Mouse (Mus musculus): ENCODE results near the gene Olfr727. TPM values are rescaled to one million over a fixed set of nuclear protein-coding genes. Genes with fewer than 3 reads are reported as not detected.

Olfr727 gene
- polyA plus RNA-seq (2014; fragmentation: Nextera tagmentation; extraction: Ambion mirVana) = not detected in 2 replicates

DNA sequence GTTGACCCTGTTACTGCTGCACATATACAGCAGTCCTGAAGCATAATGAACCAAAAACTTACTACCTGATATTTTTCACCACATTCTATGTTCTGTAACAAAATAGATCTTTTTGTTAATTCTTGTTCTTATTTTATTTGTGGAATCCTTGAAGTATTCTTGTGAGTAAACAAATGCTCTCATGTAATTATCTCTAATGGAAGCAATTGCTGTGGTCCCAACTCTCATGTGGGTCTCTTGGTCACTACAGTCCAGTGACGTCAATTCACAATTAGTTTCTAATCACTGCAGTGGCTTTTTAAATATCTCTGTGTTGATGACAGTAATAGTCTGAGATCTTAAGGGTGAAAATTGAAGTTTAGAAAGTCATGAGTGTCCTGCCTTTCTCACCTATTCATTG, at the start of gene Olfr727:
Gene Olfr727, plus strand, starts transcription at position 301 of the 400 bp plus-strand sequence.
- Histone ChIP-seq H3K4me1 (ENCODE audit: control insufficient read depth, insufficient read depth, low read length) (no peaks in the 10 kb centered on the region), H3K4me3 (ENCODE audit: low read depth, low read length) (no peak within 1 kb of the TSS), H3K27me3 (ENCODE audit: control insufficient read depth, insufficient read depth, low read length) (no peaks in the 10 kb centered on the region), H3K9me3 (ENCODE audit: control insufficient read depth, low read length) (no peaks in the 10 kb centered on the region), H3K9ac (replicated peaks; ENCODE audit: low read depth, low read length) (no peak within 1 kb of the TSS), H3K36me3 (ENCODE audit: control insufficient read depth, insufficient read depth, low read length) (no peaks in the 10 kb centered on the region), H3K27ac (ENCODE audit: low read depth, low read length) (no peak within 1 kb of the TSS), H3K4me2 (ENCODE audit: low read depth, low read length) (no peak within 1 kb of the TSS)
- WGBS = 88% methylated on average over 1 of the region's 1 CpGs
- no peak for ATAC-seq (ENCODE audit: low read depth)

- no peaks in the 10 kb centered on the region for H3K36me3 ChIP-seq (ENCODE audit: control insufficient read depth, insufficient read depth, low read length)
- H3K4me3 ChIP-seq (ENCODE audit: low read depth, low read length) = no peak within 1 kb of the TSS
- H3K4me2 ChIP-seq (ENCODE audit: low read depth, low read length) = no peak within 1 kb of the TSS
- 94% methylated on average over 1 of the region's 1 CpGs for WGBS
- ATAC-seq (ENCODE audit: low read depth) = no peak
- H3K9me3 ChIP-seq (ENCODE audit: control insufficient read depth, low read length) = no peaks in the 10 kb centered on the region
- H3K9ac ChIP-seq (replicated peaks; ENCODE audit: low read depth, low read length) = no peak within 1 kb of the TSS
- no peaks in the 10 kb centered on the region for H3K4me1 ChIP-seq (ENCODE audit: control insufficient read depth, insufficient read depth, low read length)
- H3K27me3 ChIP-seq (ENCODE audit: control insufficient read depth, insufficient read depth, low read length) = no peaks in the 10 kb centered on the region
- H3K27ac ChIP-seq (ENCODE audit: low read depth, low read length) = no peak within 1 kb of the TSS
Measured at GRCm38 (mm10) chr14:50090853-50091252, 32.1 kb upstream of the Olfr727 start, which contains the start of gene Olfr726. Olfr726 (minus strand) TSS chr14:50090953.

DNA sequence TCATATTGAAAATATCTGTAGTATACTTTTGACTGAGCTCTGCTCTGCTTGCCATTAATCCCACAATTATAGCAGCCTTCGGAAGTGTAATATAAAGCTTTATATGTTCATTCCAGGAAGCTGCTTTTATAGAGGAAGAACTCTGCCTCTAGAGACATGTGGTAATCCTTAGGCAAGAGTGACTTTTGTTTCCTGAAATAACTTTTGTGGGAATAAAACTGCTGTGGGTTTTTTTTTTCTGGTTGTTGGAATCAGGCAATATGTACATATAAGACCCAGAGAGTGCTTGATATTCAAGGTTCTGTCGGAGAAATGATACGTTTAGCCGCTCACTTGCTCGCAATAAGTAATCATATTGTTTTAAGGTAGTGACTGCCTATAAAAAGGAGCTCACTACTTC, 19.6 kb downstream of the Olfr727 start, which contains the start of gene Olfr728:
Gene Olfr728, minus strand, starts transcription at position 101 of the 400 bp plus-strand sequence.
- no peak within 1 kb of the TSS for H3K4me3 ChIP-seq (ENCODE audit: low read depth, low read length)
- H3K9me3 ChIP-seq (ENCODE audit: control insufficient read depth, low read length) = no peaks in the 10 kb centered on the region
- H3K27ac ChIP-seq (ENCODE audit: low read depth, low read length) = no peak within 1 kb of the TSS
- no peaks in the 10 kb centered on the region for H3K27me3 ChIP-seq (ENCODE audit: control insufficient read depth, insufficient read depth, low read length)
- no peak within 1 kb of the TSS for H3K9ac ChIP-seq (replicated peaks; ENCODE audit: low read depth, low read length)
- H3K36me3 ChIP-seq (ENCODE audit: control insufficient read depth, insufficient read depth, low read length) = no peaks in the 10 kb centered on the region
- 89% methylated on average over 5 of the region's 5 CpGs for WGBS
- no peaks in the 10 kb centered on the region for H3K4me1 ChIP-seq (ENCODE audit: control insufficient read depth, insufficient read depth, low read length)
- ATAC-seq (ENCODE audit: low read depth) = no peak
- no peak within 1 kb of the TSS for H3K4me2 ChIP-seq (ENCODE audit: low read depth, low read length)

- ATAC-seq (ENCODE audit: low read depth) = no peak
Measured at GRCm38 (mm10) chr14:50152810-50153209, 29.8 kb downstream of the Olfr727 start, which contains the start of gene Olfr729. Olfr729 (minus strand) TSS chr14:50152910.

More at GRCm38 (mm10) chr14:50152810-50153209, 29.8 kb downstream of the Olfr727 start, which contains the start of gene Olfr729:
- Histone ChIP-seq H3K9ac (replicated peaks; ENCODE audit: low read depth, low read length) (no peak within 1 kb of the TSS), H3K9me3 (ENCODE audit: control insufficient read depth, low read length) (no peaks in the 10 kb centered on the region), H3K36me3 (ENCODE audit: control insufficient read depth, insufficient read depth, low read length) (no peaks in the 10 kb centered on the region), H3K4me1 (ENCODE audit: control insufficient read depth, insufficient read depth, low read length) (no peaks in the 10 kb centered on the region), H3K27me3 (ENCODE audit: control insufficient read depth, insufficient read depth, low read length) (no peaks in the 10 kb centered on the region), H3K27ac (ENCODE audit: low read depth, low read length) (no peak within 1 kb of the TSS), H3K4me3 (ENCODE audit: low read depth, low read length) (no peak within 1 kb of the TSS), H3K4me2 (ENCODE audit: low read depth, low read length) (no peak within 1 kb of the TSS)

Other genes starting within 250 kb of the Olfr727 start
- not detected in 2 replicates for gene Olfr722, start 221.2 kb upstream of the Olfr727 start, polyA plus RNA-seq (2014; fragmentation: Nextera tagmentation; extraction: Ambion mirVana)
- gene Olfr723, start 191.4 kb upstream of the Olfr727 start, polyA plus RNA-seq (2014; fragmentation: Nextera tagmentation; extraction: Ambion mirVana) = not detected in 2 replicates
- gene Olfr724, start 159.9 kb upstream of the Olfr727 start, polyA plus RNA-seq (2014; fragmentation: Nextera tagmentation; extraction: Ambion mirVana) = not detected in 2 replicates
- not detected in 2 replicates for gene Olfr725, start 82.8 kb upstream of the Olfr727 start, polyA plus RNA-seq (2014; fragmentation: Nextera tagmentation; extraction: Ambion mirVana)
- not detected in 2 replicates for gene Olfr726, start 32.2 kb upstream of the Olfr727 start, polyA plus RNA-seq (2014; fragmentation: Nextera tagmentation; extraction: Ambion mirVana)
- not detected in 2 replicates for gene Olfr728, start 19.5 kb downstream of the Olfr727 start, polyA plus RNA-seq (2014; fragmentation: Nextera tagmentation; extraction: Ambion mirVana)
- not detected in 2 replicates for gene Olfr729, start 29.7 kb downstream of the Olfr727 start, polyA plus RNA-seq (2014; fragmentation: Nextera tagmentation; extraction: Ambion mirVana)
- not detected in 2 replicates for gene Olfr730, start 65.0 kb downstream of the Olfr727 start, polyA plus RNA-seq (2014; fragmentation: Nextera tagmentation; extraction: Ambion mirVana)
- not detected in 2 replicates for gene Olfr731, start 118.7 kb downstream of the Olfr727 start, polyA plus RNA-seq (2014; fragmentation: Nextera tagmentation; extraction: Ambion mirVana)
- gene Olfr732, start 161.0 kb downstream of the Olfr727 start, polyA plus RNA-seq (2014; fragmentation: Nextera tagmentation; extraction: Ambion mirVana) = not detected in 2 replicates
- not detected in 2 replicates for gene Olfr733, start 178.3 kb downstream of the Olfr727 start, polyA plus RNA-seq (2014; fragmentation: Nextera tagmentation; extraction: Ambion mirVana)
- not detected in 2 replicates for gene Olfr734, start 203.6 kb downstream of the Olfr727 start, polyA plus RNA-seq (2014; fragmentation: Nextera tagmentation; extraction: Ambion mirVana)
- gene Olfr735, start 225.7 kb downstream of the Olfr727 start, polyA plus RNA-seq (2014; fragmentation: Nextera tagmentation; extraction: Ambion mirVana) = not detected in 2 replicates
- not detected in 2 replicates for gene Tlr11, start 234.7 kb downstream of the Olfr727 start, polyA plus RNA-seq (2014; fragmentation: Nextera tagmentation; extraction: Ambion mirVana)

Measured in neural tube, embryonic 14.5 days (tissue).